Mouse (Mus musculus): ENCODE measurements around the gene Maml2.
"Not testable (repeated sequence)": the region's sequence is repeated elsewhere in the genome, so short reads cannot be mapped to it uniquely, and the experiment has no call there.

- not testable (repeated sequence) for TF ChIP-seq ZC3H11A (IDR thresholded peaks at IDR 0.05; ENCODE audit: borderline replicate concordance, low read depth, low read length); HCFC1 (IDR thresholded peaks at IDR 0.05; ENCODE audit: borderline replicate concordance, insufficient read depth, low read length); ZNF384 (IDR thresholded peaks at IDR 0.05; ENCODE audit: low read depth, low read length)
These were observed 418.1 kb downstream of the Maml2 start for GRCm38 (mm10) chr9:13715891-13716290.
